Mouse (Mus musculus) bone marrow, adult 2 months (tissue): ENCODE data around the gene Glipr1.

ENCODE experiments used
- CTCF ChIP-seq: fragments of 200-500 bp; IDR thresholded peaks from 2 replicates; pipeline ENCODE4 v1.5.1; 2011; ENCODE audit warnings: low read length, control low read depth; ENCODE audit not compliant: control insufficient read depth, insufficient read depth
- POLR2A ChIP-seq: fragments of 200-500 bp; IDR thresholded peaks from 2 replicates; pipeline ENCODE4 v1.6.1; 2011; ENCODE audit warnings: low read depth, mild to moderate bottlenecking, control low read depth, low read length, borderline replicate concordance; ENCODE audit not compliant: control insufficient read depth

DNA sequence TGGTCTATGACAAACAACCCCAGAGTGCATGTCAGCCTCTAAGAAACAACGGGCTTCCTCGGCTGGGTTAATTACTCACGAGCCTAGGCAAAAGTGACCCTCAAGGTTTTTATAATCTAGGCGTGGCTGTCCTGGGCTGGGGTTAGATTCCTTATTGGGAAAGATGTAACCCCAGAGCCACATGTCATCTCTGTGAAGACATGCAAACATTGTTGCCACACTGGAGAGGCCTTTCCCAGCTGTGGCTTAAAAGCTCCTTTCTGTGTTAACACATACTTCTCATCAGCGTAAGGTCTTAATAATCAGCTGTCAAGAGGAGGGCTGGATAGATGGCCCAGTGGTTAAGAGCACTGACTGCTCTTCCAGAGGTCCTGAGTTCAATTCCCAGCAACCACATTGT, 19.4 kb downstream of the Glipr1 start:
- TF ChIP-seq CTCF (no peak), POLR2A (no peak)
